Mouse (Mus musculus): Measurements from ENCODE around the gene Zbtb33. TPM values are rescaled to one million over a fixed set of nuclear protein-coding genes. Genes with fewer than 3 reads are reported as not detected.

Gene Zbtb33
- polyA plus RNA-seq, 2 experiments = 4.8 to 8.7 TPM

- no peak overlapping the region for H3K4me3 ChIP-seq (replicated peaks; ENCODE audit: low read length)
- no peaks in the 10 kb centered on the region for H3K27me3 ChIP-seq (ENCODE audit: control insufficient read depth, insufficient read depth, low read length)
- 88% methylated on average over 1 of the region's 1 CpGs for WGBS
- no peaks in the 10 kb centered on the region for H3K9me3 ChIP-seq (ENCODE audit: control insufficient read depth, low read length)
- no peak for TF ChIP-seq POLR2A (IDR thresholded peaks at IDR 0.05; ENCODE audit: borderline replicate concordance, extremely low read depth, insufficient read depth, insufficient read length)
- no peak overlapping the region for H3K27ac ChIP-seq (replicated peaks; ENCODE audit: low read depth, low read length)
- no peaks in the 10 kb centered on the region for H3K4me1 ChIP-seq (ENCODE audit: control insufficient read depth, insufficient read depth, low read length)
- ATAC-seq (ENCODE audit: low FRiP score, low read depth) = no peak
- H3K4me2 ChIP-seq (replicated peaks; ENCODE audit: low read depth, low read length, severe bottlenecking) = no peak overlapping the region
- H3K36me3 ChIP-seq (ENCODE audit: control insufficient read depth, insufficient read depth, low read length) = no peaks in the 10 kb centered on the region
- H3K9ac ChIP-seq (ENCODE audit: low read depth, low read length, severe bottlenecking) = no peak overlapping the region
- no peak for DNase-seq (ENCODE audit: low spot score)
These were observed 17.8 kb downstream of the Zbtb33 start for GRCm38 (mm10) chrX:38207392-38207791.

GRCm38 (mm10) chrX:38216986-38217675 is 27.5 kb downstream of the Zbtb33 start:
- ATAC-seq (ENCODE audit: low FRiP score, low read depth) (0 out of 2 replicates have a peak, but pooled peaks have one; percentile 15), DNase-seq (ENCODE audit: low spot score) (peak; percentile 2)
- H3K36me3 ChIP-seq (ENCODE audit: control insufficient read depth, insufficient read depth, low read length) = no peaks in the 10 kb centered on the region
- no peak overlapping the region for H3K4me3 ChIP-seq (replicated peaks; ENCODE audit: low read length)
- no peaks in the 10 kb centered on the region for H3K27me3 ChIP-seq (ENCODE audit: control insufficient read depth, insufficient read depth, low read length)
- no peaks in the 10 kb centered on the region for H3K4me1 ChIP-seq (ENCODE audit: control insufficient read depth, insufficient read depth, low read length)
- TF ChIP-seq POLR2A (IDR thresholded peaks at IDR 0.05; ENCODE audit: borderline replicate concordance, extremely low read depth, insufficient read depth, insufficient read length) = no peak
- H3K27ac ChIP-seq (replicated peaks; ENCODE audit: low read depth, low read length) = 0 out of 2 replicates have a peak overlapping the region, but pooled peaks have one; percentile 5
- no peaks in the 10 kb centered on the region for H3K9me3 ChIP-seq (ENCODE audit: control insufficient read depth, low read length)
- H3K9ac ChIP-seq (ENCODE audit: low read depth, low read length, severe bottlenecking) = no peak overlapping the region
- H3K4me2 ChIP-seq (replicated peaks; ENCODE audit: low read depth, low read length, severe bottlenecking) = no peak overlapping the region
- 68% methylated on average over 9 of the region's 9 CpGs for WGBS

- no peak overlapping the region for H3K9ac ChIP-seq (ENCODE audit: low read depth, low read length, severe bottlenecking)
- no peak overlapping the region for H3K4me2 ChIP-seq (replicated peaks; ENCODE audit: low read depth, low read length, severe bottlenecking)
- WGBS = 52% methylated on average over 2 of the region's 2 CpGs
- peak; percentile 11 for DNase-seq (ENCODE audit: low spot score)
- H3K9me3 ChIP-seq (ENCODE audit: control insufficient read depth, low read length) = no peaks in the 10 kb centered on the region
- H3K36me3 ChIP-seq (ENCODE audit: control insufficient read depth, insufficient read depth, low read length) = no peaks in the 10 kb centered on the region
- H3K4me1 ChIP-seq (ENCODE audit: control insufficient read depth, insufficient read depth, low read length) = no peaks in the 10 kb centered on the region
- H3K4me3 ChIP-seq (replicated peaks; ENCODE audit: low read length) = no peak overlapping the region
- H3K27ac ChIP-seq (replicated peaks; ENCODE audit: low read depth, low read length) = 0 out of 2 replicates have a peak overlapping the region, but pooled peaks have one; percentile 5
- no peak for TF ChIP-seq POLR2A (IDR thresholded peaks at IDR 0.05; ENCODE audit: borderline replicate concordance, extremely low read depth, insufficient read depth, insufficient read length)
- peak; percentile 37; the same call in 1 of the 2 replicates for ATAC-seq (ENCODE audit: low FRiP score, low read depth)
- H3K27me3 ChIP-seq (ENCODE audit: control insufficient read depth, insufficient read depth, low read length) = no peaks in the 10 kb centered on the region
These were observed 28.0 kb downstream of the Zbtb33 start for GRCm38 (mm10) chrX:38217676-38217991.

GRCm38 (mm10) chrX:38222757-38223156 is 33.2 kb downstream of the Zbtb33 start:
- 76% methylated on average over 2 of the region's 2 CpGs for WGBS
- no peak overlapping the region for H3K9ac ChIP-seq (ENCODE audit: low read depth, low read length, severe bottlenecking)
- DNase-seq (ENCODE audit: low spot score) (no peak), ATAC-seq (ENCODE audit: low FRiP score, low read depth) (no peak)
- TF ChIP-seq POLR2A (IDR thresholded peaks at IDR 0.05; ENCODE audit: borderline replicate concordance, extremely low read depth, insufficient read depth, insufficient read length) = no peak
- H3K9me3 ChIP-seq (ENCODE audit: control insufficient read depth, low read length) = no peaks in the 10 kb centered on the region
- no peak overlapping the region for H3K4me2 ChIP-seq (replicated peaks; ENCODE audit: low read depth, low read length, severe bottlenecking)
- no peaks in the 10 kb centered on the region for H3K36me3 ChIP-seq (ENCODE audit: control insufficient read depth, insufficient read depth, low read length)
- no peak overlapping the region for H3K27ac ChIP-seq (replicated peaks; ENCODE audit: low read depth, low read length)
- no peaks in the 10 kb centered on the region for H3K4me1 ChIP-seq (ENCODE audit: control insufficient read depth, insufficient read depth, low read length)
- H3K4me3 ChIP-seq (replicated peaks; ENCODE audit: low read length) = no peak overlapping the region
- no peaks in the 10 kb centered on the region for H3K27me3 ChIP-seq (ENCODE audit: control insufficient read depth, insufficient read depth, low read length)

- no peak for TF ChIP-seq POLR2A (IDR thresholded peaks at IDR 0.05; ENCODE audit: borderline replicate concordance, extremely low read depth, insufficient read depth, insufficient read length)
- no peak for ATAC-seq (ENCODE audit: low FRiP score, low read depth)
- 79% methylated on average over 1 of the region's 1 CpGs for WGBS
- Histone ChIP-seq H3K9ac (ENCODE audit: low read depth, low read length, severe bottlenecking) (no peak overlapping the region), H3K9me3 (ENCODE audit: control insufficient read depth, low read length) (no peaks in the 10 kb centered on the region), H3K4me3 (replicated peaks; ENCODE audit: low read length) (no peak overlapping the region), H3K27me3 (ENCODE audit: control insufficient read depth, insufficient read depth, low read length) (no peaks in the 10 kb centered on the region), H3K36me3 (ENCODE audit: control insufficient read depth, insufficient read depth, low read length) (no peaks in the 10 kb centered on the region), H3K4me2 (replicated peaks; ENCODE audit: low read depth, low read length, severe bottlenecking) (no peak overlapping the region), H3K27ac (replicated peaks; ENCODE audit: low read depth, low read length) (no peak overlapping the region), H3K4me1 (ENCODE audit: control insufficient read depth, insufficient read depth, low read length) (no peaks in the 10 kb centered on the region)
- DNase-seq (ENCODE audit: low spot score) = no peak
These were observed 40.3 kb downstream of the Zbtb33 start for GRCm38 (mm10) chrX:38229888-38230287.

All from limb, embryonic 14.5 days (tissue).